25 mouse cellular contexts compared by ENCODE assay signal in the genomic region with DNA sequence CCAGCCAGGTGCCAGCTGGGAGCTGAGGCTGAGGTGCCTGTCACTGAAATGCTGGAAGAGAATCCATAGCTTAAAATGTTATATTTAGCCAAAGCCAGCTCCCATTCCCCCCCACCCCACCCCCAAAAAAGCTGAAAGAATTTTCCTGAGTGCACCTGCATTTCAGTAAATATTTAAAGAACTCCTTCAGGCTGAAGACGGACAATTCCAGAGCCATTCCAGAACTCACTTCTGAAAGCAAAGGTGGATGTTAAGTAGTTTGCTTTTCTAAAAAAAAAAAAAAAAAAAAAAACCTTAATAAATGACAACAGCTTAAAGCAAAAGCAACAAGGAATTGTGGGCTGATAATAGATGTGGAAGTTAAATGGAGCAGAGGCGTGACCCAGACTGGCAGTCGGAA. TPM values are rescaled to one million over a fixed set of nuclear protein-coding genes. Genes with fewer than 3 reads are reported as not detected.
DNase-seq lines count a peak whose midpoint lies in the region; ATAC-seq and TF ChIP-seq lines count a peak whose summit lies in the region.
"Had no signal": no experiment of that assay in that cellular context is flagged by ENCODE, and none has a peak within 500 bp of the region (broad histone marks: within the 10 kb centered on the region; RNA-seq: fewer than 3 reads in every experiment).

No protein-coding gene starts in this region.

- H3K9ac ChIP-seq in lung, embryonic 14.5 days = no peak overlapping the region
- H3K9ac ChIP-seq in lung, embryonic 16.5 days (ENCODE audit: low read length) = no peak overlapping the region
- H3K9ac ChIP-seq: embryonic facial prominence, embryonic 12.5 days; forebrain, embryonic 13.5 days; forebrain, embryonic 15.5 days had no signal

- no peak overlapping the region for H3K4me2 ChIP-seq in lung, embryonic 14.5 days
- H3K4me2 ChIP-seq in lung, embryonic 16.5 days (ENCODE audit: low read depth, low read length) = peak overlapping the region; percentile 35; the same call in 1 of the 2 replicates
- H3K4me2 ChIP-seq: embryonic facial prominence, embryonic 12.5 days; forebrain, embryonic 13.5 days; forebrain, embryonic 15.5 days had no signal

- H3K27ac ChIP-seq in lung, embryonic 14.5 days (ENCODE audit: low read depth) = peak overlapping the region; percentile 15; the same call in 1 of the 2 replicates
- H3K27ac ChIP-seq in lung, embryonic 16.5 days (ENCODE audit: low read length) = peak overlapping the region; percentile 93
- H3K27ac ChIP-seq: embryonic facial prominence, embryonic 10.5 days; embryonic facial prominence, embryonic 12.5 days; forebrain, embryonic 13.5 days; forebrain, embryonic 15.5 days had no signal

- peak; percentile 49 for DNase-seq in lung, embryonic 14.5 days
- DNase-seq in lung, postnatal 4 days = no peak
- no peak for DNase-seq in lung, postnatal 25 days (ENCODE audit: low spot score)
- peak; percentile 57 for DNase-seq in lung, postnatal 36 days
- no peak for DNase-seq in lung, postnatal 10 days
- DNase-seq: adrenal gland, adult 8-10 months; adrenal gland, postnatal 14 days; adrenal gland, postnatal 36 days; B cell, adult 2 months; cerebellum, adult 11-12 months; cerebellum, adult 2 months; cerebellum, adult 9-10 months; cerebellum, postnatal 10 days; cerebellum, postnatal 25 days had no signal

- no peaks in the 10 kb centered on the region for H3K36me3 ChIP-seq in lung, embryonic 14.5 days (ENCODE audit: insufficient read depth)
- H3K36me3 ChIP-seq in lung, embryonic 16.5 days (ENCODE audit: control insufficient read depth, insufficient read depth, low read length) = no peaks in the 10 kb centered on the region
- H3K36me3 ChIP-seq: embryonic facial prominence, embryonic 10.5 days; embryonic facial prominence, embryonic 12.5 days; forebrain, embryonic 15.5 days; G1E had no signal

- H3K4me1 ChIP-seq in lung, embryonic 14.5 days (ENCODE audit: insufficient read depth) = no peaks in the 10 kb centered on the region
- H3K4me1 ChIP-seq in lung, embryonic 16.5 days (replicated peaks; ENCODE audit: control insufficient read depth, insufficient read depth, low read length) = peaks cover 3% of the 10 kb centered on the region

- H3K9me3 ChIP-seq in lung, embryonic 14.5 days (ENCODE audit: low read depth, low read length) = no peaks in the 10 kb centered on the region
- H3K9me3 ChIP-seq in lung, embryonic 16.5 days (ENCODE audit: control insufficient read depth, low read length) = no peaks in the 10 kb centered on the region
- H3K9me3 ChIP-seq: embryonic facial prominence, embryonic 10.5 days; embryonic facial prominence, embryonic 12.5 days; forebrain, embryonic 13.5 days; forebrain, embryonic 15.5 days; G1E had no signal

- no peak overlapping the region for H3K4me3 ChIP-seq in lung, embryonic 14.5 days (ENCODE audit: low read depth, low read length)
- no peak overlapping the region for H3K4me3 ChIP-seq in lung, embryonic 16.5 days (ENCODE audit: low read length)
- H3K4me3 ChIP-seq: embryonic facial prominence, embryonic 10.5 days; embryonic facial prominence, embryonic 12.5 days; forebrain, embryonic 13.5 days; forebrain, embryonic 15.5 days had no signal

- no peaks in the 10 kb centered on the region for H3K27me3 ChIP-seq in lung, embryonic 14.5 days (ENCODE audit: insufficient read depth, low read length)
- no peaks in the 10 kb centered on the region for H3K27me3 ChIP-seq in lung, embryonic 16.5 days (ENCODE audit: control insufficient read depth, insufficient read depth, low read depth, low read length)
- H3K27me3 ChIP-seq: CH12.LX; embryonic facial prominence, embryonic 12.5 days; forebrain, embryonic 13.5 days; forebrain, embryonic 15.5 days; Patski had no signal

- WGBS in lung, embryonic 14.5 days = 48% methylated on average over 3 of the region's 3 CpGs
- 33% methylated on average over 3 of the region's 3 CpGs for WGBS in lung, embryonic 16.5 days

- no peak for TF ChIP-seq CTCF in lung, embryonic 14.5 days (IDR thresholded peaks at IDR 0.05; ENCODE audit: low read depth)

- ATAC-seq in lung, embryonic 14.5 days (ENCODE audit: insufficient read depth) = no peak
- ATAC-seq in lung, embryonic 16.5 days (ENCODE audit: low read depth) = peak; percentile 68; the same call in 1 of the 2 replicates
- ATAC-seq: activated CD4-positive, CD25-positive, alpha-beta regulatory T cell, adult 4 months; CD4-positive, CD25-positive, alpha-beta regulatory T cell, adult 4 months; forebrain, embryonic 13.5 days; forebrain, embryonic 15.5 days; Patski had no signal

RNA-seq across cellular contexts. Expression of gene Cryaa, which starts 36.5 kb away (rescaled TPM):
- not detected in 2 replicates for polyA plus RNA-seq in lung, embryonic 14.5 days (2014; fragmentation: Nextera tagmentation; extraction: Ambion mirVana)
- polyA plus RNA-seq in lung, embryonic 16.5 days (2015; fragmentation: Nextera tagmentation; extraction: Ambion mirVana) = 0.36 and 0.44 TPM in 2 replicates
- polyA plus RNA-seq: activated CD4-positive, CD25-positive, alpha-beta regulatory T cell, adult 4 months; CD4-positive, CD25-positive, alpha-beta regulatory T cell, adult 4 months; forebrain, embryonic 11.5 days; forebrain, embryonic 13.5 days; forebrain, embryonic 15.5 days; G1E; Patski had no signal

RNA-seq across cellular contexts. Expression of gene U2af1, which starts 55.4 kb away (rescaled TPM):
- 174 and 202 TPM in 2 replicates for polyA plus RNA-seq in lung, embryonic 14.5 days (2014; fragmentation: Nextera tagmentation; extraction: Ambion mirVana)
- polyA plus RNA-seq in lung, embryonic 16.5 days (2015; fragmentation: Nextera tagmentation; extraction: Ambion mirVana) = 307 and 308 TPM in 2 replicates

Comparison
In these comparisons a context has a peak if more than half of its experiments do, and no peak if none do; other contexts are left out.
1. DNase-seq: peak in lung, embryonic 14.5 days (single experiment) and lung, postnatal 36 days (single experiment); none in lung, postnatal 4 days (0 of 2), lung, postnatal 25 days (single experiment) and lung, postnatal 10 days (single experiment).